Mouse (Mus musculus): ENCODE measurements around the gene Mpdz. TPM values are rescaled to one million over a fixed set of nuclear protein-coding genes. Genes with fewer than 3 reads are reported as not detected.

Gene Mpdz
- total and polyA plus RNA-seq, 3 experiments = not detected

- no peak for TF ChIP-seq CTCF (IDR thresholded peaks at IDR 0.05 in 2 of 3, conservative IDR thresholded peaks at IDR 0.05 in 1 of 3; ENCODE audit: control insufficient read depth in 1 of 3, insufficient read depth in 1 of 3, low read depth in 2 of 3, low read length in 3 of 3, poor library complexity in 1 of 3, severe bottlenecking in 1 of 3)
- TF ChIP-seq SIN3A (IDR thresholded peaks at IDR 0.05; ENCODE audit: low read length) = no peak
- TF ChIP-seq BHLHE40 (IDR thresholded peaks at IDR 0.05; ENCODE audit: borderline replicate concordance, low read depth, low read length) = no peak
- no peak for TF ChIP-seq E2F4 (IDR thresholded peaks at IDR 0.05; ENCODE audit: borderline replicate concordance, low read depth, low read length)
- no peak for TF ChIP-seq SMC3 (IDR thresholded peaks at IDR 0.05; ENCODE audit: low read depth, low read length)
- TF ChIP-seq ETS1 (IDR thresholded peaks at IDR 0.05; ENCODE audit: low read depth, low read length) = no peak
- no peak for TF ChIP-seq CHD1 (IDR thresholded peaks at IDR 0.05; ENCODE audit: low read depth, low read length)
- TF ChIP-seq ELF1 (IDR thresholded peaks at IDR 0.05; ENCODE audit: low read depth, low read length) = no peak
- TF ChIP-seq EP300 (IDR thresholded peaks at IDR 0.05; ENCODE audit: low read depth in 1 of 2, low read length in 2 of 2) = no peak
- no peak for TF ChIP-seq JUND (IDR thresholded peaks at IDR 0.05; ENCODE audit: low read depth, low read length)
- no peak for TF ChIP-seq TAL1 (IDR thresholded peaks at IDR 0.05; ENCODE audit: low read length)
- no peak for TF ChIP-seq MXI1 (IDR thresholded peaks at IDR 0.05; ENCODE audit: low read depth, low read length)
- TF ChIP-seq RAD21 (IDR thresholded peaks at IDR 0.05; ENCODE audit: low read depth, low read length) = no peak
- no peak for TF ChIP-seq UBTF (IDR thresholded peaks at IDR 0.05; ENCODE audit: borderline replicate concordance, insufficient read depth, low read depth, low read length)
- Histone ChIP-seq H3K79me2 (ENCODE audit: control insufficient read depth, insufficient read depth, low read length, poor library complexity) (no peaks in the 10 kb centered on the region), H3K4me3 (ENCODE audit: control insufficient read depth in 1 of 2, insufficient read depth in 1 of 2, low read depth in 2 of 2, low read length in 2 of 2) (no peak overlapping the region), H3K4me1 (ENCODE audit: control insufficient read depth in 1 of 2, insufficient read depth in 2 of 2, low read length in 2 of 2) (no peaks in the 10 kb centered on the region), H3K9me3 (replicated peaks; ENCODE audit: insufficient read depth, low read length) (no peaks in the 10 kb centered on the region), H3K9ac (ENCODE audit: control insufficient read depth, low read depth, low read length, poor library complexity, severe bottlenecking) (no peak overlapping the region), H3K27me3 (ENCODE audit: control insufficient read depth in 1 of 2, insufficient read depth in 2 of 2, low read length in 2 of 2) (no peaks in the 10 kb centered on the region), H3K27ac (ENCODE audit: control insufficient read depth, low read depth, low read length) (no peak overlapping the region), H3K36me3 (ENCODE audit: control insufficient read depth in 1 of 2, insufficient read depth in 2 of 2, low read length in 2 of 2) (no peaks in the 10 kb centered on the region)
- DNase-seq (ENCODE audit: low read depth, low spot score) = no peak
These were observed 49.7 kb downstream of the Mpdz start for GRCm38 (mm10) chr4:81392869-81393268.

GRCm38 (mm10) chr4:81389263-81389662 lies 53.4 kb downstream of the Mpdz start:
- Histone ChIP-seq H3K27me3 (ENCODE audit: control insufficient read depth in 1 of 2, insufficient read depth in 2 of 2, low read length in 2 of 2) (no peaks in the 10 kb centered on the region), H3K79me2 (ENCODE audit: control insufficient read depth, insufficient read depth, low read length, poor library complexity) (no peaks in the 10 kb centered on the region), H3K4me1 (ENCODE audit: control insufficient read depth in 1 of 2, insufficient read depth in 2 of 2, low read length in 2 of 2) (no peaks in the 10 kb centered on the region), H3K9ac (ENCODE audit: control insufficient read depth, low read depth, low read length, poor library complexity, severe bottlenecking) (no peak overlapping the region), H3K9me3 (replicated peaks; ENCODE audit: insufficient read depth, low read length) (no peaks in the 10 kb centered on the region), H3K36me3 (ENCODE audit: control insufficient read depth in 1 of 2, insufficient read depth in 2 of 2, low read length in 2 of 2) (no peaks in the 10 kb centered on the region), H3K4me3 (ENCODE audit: control insufficient read depth in 1 of 2, insufficient read depth in 1 of 2, low read depth in 2 of 2, low read length in 2 of 2) (no peak overlapping the region), H3K27ac (ENCODE audit: control insufficient read depth, low read depth, low read length) (no peak overlapping the region)
- no peak for DNase-seq (ENCODE audit: low read depth, low spot score)
- TF ChIP-seq MAX (IDR thresholded peaks at IDR 0.05; ENCODE audit: low read length) = no peak
- no peak for TF ChIP-seq UBTF (IDR thresholded peaks at IDR 0.05; ENCODE audit: borderline replicate concordance, insufficient read depth, low read depth, low read length)
- no peak for TF ChIP-seq TAL1 (IDR thresholded peaks at IDR 0.05; ENCODE audit: low read length)
- no peak for TF ChIP-seq NELFE (IDR thresholded peaks at IDR 0.05; ENCODE audit: low read depth, low read length)
- no peak for TF ChIP-seq MYB (IDR thresholded peaks at IDR 0.05; ENCODE audit: low read depth, low read length)
- TF ChIP-seq SMC3 (IDR thresholded peaks at IDR 0.05; ENCODE audit: low read depth, low read length) = no peak
- TF ChIP-seq ZKSCAN1 (IDR thresholded peaks at IDR 0.05; ENCODE audit: low read depth, low read length) = no peak
- TF ChIP-seq USF2 (IDR thresholded peaks at IDR 0.05; ENCODE audit: borderline replicate concordance in 1 of 2, insufficient read depth in 1 of 2, low read depth in 1 of 2, low read length in 2 of 2) = no peak
- no peak for TF ChIP-seq BHLHE40 (IDR thresholded peaks at IDR 0.05; ENCODE audit: borderline replicate concordance, low read depth, low read length)
- TF ChIP-seq ZNF384 (IDR thresholded peaks at IDR 0.05; ENCODE audit: low read depth, low read length) = no peak
- no peak for TF ChIP-seq TCF12 (IDR thresholded peaks at IDR 0.05; ENCODE audit: low read depth, low read length)
- TF ChIP-seq CHD1 (IDR thresholded peaks at IDR 0.05; ENCODE audit: low read depth, low read length) = no peak
- no peak for TF ChIP-seq USF1 (IDR thresholded peaks at IDR 0.05; ENCODE audit: low read depth, low read length)
- no peak for TF ChIP-seq GATA1 (IDR thresholded peaks at IDR 0.05; ENCODE audit: low read depth, low read length)
- TF ChIP-seq E2F4 (IDR thresholded peaks at IDR 0.05; ENCODE audit: borderline replicate concordance, low read depth, low read length) = no peak
- TF ChIP-seq NRF1 (IDR thresholded peaks at IDR 0.05; ENCODE audit: insufficient read depth, low read depth, low read length, poor library complexity, severe bottlenecking) = no peak
- no peak for TF ChIP-seq POLR2AphosphoS5 (IDR thresholded peaks at IDR 0.05; ENCODE audit: borderline replicate concordance, low read depth, low read length)
- no peak for TF ChIP-seq MXI1 (IDR thresholded peaks at IDR 0.05; ENCODE audit: low read depth, low read length)
- no peak for TF ChIP-seq HCFC1 (IDR thresholded peaks at IDR 0.05; ENCODE audit: low read depth, low read length)

All from MEL (cell line).